Mouse (Mus musculus) monocyte, adult 5-6 weeks (primary cell): Measurements from ENCODE around the gene Antxr1. TPM values are rescaled to one million over a fixed set of nuclear protein-coding genes. Genes with fewer than 3 reads are reported as not detected.

ENCODE experiments used
- ATAC-seq: fragments of 153-309, 156-312 bp; replicated peaks from 2 replicates; pipeline ENCODE4 v1.8.0; 2017; ENCODE audit warnings: mild to moderate bottlenecking; ENCODE audit not compliant: low TSS enrichment, insufficient number of reproducible peaks, severe bottlenecking, poor library complexity, low FRiP score
- total RNA-seq: library from RNA; stranded (forward); fragments of 200-1000, 200-491, 200-594 nt; gene quantifications from 3 replicates; pipeline ENCODE4 v1.2.3, GENCODE M21; 2017

Gene Antxr1
- total RNA-seq = 0.43 TPM in 1 of 3 replicates, not detected in the others

DNA sequence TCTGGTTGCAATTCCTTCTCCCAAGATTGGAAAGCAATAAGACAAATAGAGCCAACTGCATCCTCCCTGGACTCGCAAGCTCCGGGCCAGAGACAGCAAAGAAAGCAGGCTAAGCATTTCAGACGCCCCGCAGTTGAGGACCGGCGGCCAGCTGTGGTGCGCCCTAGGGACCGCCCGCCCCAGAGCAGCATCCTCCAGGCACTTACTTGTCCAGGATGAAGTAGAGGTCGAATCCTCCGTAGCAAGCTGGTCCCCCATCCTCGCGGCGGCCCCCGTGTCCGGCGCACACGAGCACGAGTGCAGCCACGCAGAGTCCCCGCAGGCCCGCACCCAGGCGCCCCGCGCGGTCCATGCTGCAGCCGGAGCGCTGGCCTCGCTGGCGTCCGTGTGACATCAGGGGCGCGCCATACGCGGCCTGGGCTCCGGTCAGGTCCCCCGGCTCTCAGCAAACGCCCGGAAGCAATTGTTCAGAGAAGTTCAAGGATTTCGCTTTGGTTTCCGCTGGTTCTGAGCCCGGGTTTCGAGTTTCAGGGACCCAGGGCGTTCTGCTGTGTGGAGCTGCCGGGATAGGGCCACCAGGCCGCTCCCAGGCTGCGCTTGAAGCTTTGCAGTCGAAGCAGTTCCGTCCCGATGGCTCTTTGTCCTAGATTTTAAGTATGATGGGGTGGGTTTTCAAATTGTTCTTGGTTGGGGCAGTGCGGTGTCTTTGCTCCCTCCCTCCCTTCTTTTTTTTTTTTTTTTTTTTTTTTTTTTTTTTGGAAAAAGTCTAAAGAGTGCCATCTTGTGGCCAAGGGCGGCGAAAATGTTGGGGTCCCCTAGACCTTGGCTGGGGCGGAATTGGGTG lies at the start of gene Antxr1:
Gene Antxr1 (minus strand): TSS at position 731 of the 844 bp plus-strand sequence.
- ATAC-seq = no peak

DNA sequence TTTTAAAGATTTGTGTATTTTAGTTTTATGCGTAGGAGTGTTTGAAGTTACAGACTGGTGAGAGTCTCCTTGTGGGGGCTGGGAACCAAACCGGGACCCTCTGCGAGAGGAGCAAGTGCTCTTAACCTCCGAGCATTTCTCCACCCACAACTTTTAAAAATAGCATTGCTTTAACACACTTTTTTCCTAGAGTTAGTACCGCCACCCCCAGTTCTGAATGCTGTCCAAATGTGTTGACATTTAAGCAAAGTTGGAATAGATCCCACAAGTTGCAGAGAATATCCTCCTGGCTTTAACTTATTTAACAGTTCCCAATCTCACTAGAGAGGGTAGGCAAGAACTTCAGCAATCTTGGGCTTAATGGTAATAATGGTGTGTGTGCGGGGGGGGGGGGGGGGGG lies 49.1 kb upstream of the Antxr1 start:
- ATAC-seq = no peak

DNA sequence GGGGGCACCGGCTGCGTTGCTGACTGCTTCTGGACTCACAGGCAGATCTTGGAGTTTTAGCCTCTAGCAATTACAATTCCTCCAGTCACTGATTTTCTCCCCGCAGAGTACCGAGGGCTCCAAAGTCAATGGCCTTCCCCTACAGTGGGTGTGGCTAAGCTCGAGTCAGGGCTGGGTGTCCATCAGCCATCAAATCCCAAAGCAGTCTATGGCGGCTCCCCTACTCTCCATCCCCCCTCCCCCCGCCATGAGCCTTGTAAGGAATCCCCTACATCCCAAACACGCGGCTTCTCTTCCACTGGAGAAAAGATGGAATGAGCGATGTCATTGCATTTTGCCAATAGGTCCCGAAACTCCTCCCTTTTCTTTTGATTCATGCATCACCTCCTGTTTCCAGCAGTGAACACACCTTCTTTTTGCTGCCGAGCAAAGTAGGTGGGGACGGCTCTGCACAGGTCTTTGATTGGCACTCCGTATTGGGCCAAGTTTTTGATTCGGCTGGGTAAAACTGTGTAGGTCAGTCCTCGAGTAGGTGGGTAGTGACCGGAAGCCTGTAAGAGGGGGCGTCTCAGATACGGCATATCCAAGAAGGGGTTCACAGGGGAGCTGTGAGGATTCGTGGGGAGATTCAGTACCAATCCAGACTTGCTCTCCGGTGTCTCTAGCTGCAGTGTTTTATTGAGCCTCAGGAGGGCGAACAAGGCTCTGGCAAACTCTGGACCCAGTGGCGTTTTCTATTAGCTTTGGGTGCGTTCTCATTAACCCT lies 48.5 kb upstream of the Antxr1 start:
- ATAC-seq = no peak

DNA sequence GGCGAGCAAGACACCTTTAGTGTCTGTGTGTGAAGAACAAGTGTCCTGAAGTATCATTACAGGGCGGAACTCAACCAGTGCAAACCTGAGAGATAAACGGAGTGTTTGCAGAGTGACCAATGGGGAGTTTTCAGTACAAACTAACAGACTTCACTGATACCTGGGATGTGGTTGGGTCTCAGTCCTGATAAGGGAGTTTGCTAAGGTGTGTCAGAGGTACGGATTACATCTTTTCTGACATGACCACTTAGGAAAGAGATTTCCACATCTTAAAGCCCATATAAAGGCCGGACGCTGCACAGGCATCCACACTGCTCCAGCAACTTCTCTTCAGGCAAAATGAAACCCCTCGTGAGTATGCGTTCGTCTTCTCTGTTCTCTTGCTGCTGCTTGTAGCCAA lies 37.4 kb upstream of the Antxr1 start, which contains the start of gene Gkn2:
Gene Gkn2 (plus strand): TSS at position 301 of the 400 bp plus-strand sequence.
- ATAC-seq = no peak

DNA sequence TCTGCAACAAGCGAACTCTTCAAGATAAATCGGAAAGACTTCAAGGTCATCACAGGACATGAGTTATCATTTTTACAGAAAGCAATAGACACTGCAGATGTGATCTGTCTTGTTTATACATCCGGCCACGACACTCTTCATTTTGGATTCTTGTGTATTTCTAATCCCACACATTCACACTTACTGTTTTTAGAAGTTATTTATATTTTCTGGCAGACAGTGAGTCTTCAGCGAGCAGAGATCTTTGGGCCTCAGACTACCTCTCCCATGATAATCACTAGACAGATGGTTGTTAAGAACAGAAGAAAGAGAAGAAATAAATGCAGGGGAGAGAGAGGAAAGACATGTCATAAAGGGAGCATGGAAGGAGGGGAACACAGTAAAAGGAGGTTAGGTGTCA lies 33.6 kb upstream of the Antxr1 start:
- no peak for ATAC-seq

DNA sequence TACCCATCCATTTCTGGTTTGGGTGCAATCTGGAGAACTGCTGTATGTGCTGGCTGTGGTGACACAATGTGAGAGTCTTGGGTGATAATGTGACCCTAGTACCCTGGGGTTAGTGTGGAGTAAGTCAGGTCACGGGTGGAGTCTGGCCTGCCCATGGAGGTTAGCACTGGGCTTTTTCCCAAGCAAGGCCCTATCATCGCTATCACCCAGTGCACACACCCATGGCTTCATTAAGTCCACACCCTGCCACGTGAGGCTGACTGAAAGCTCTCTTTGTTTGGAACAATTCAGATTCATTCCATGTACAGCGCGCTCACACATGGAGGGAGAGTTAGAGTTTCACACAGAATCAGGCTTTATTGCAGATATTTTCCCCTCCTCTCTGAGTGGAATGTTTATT lies 18.8 kb upstream of the Antxr1 start:
- no peak for ATAC-seq

DNA sequence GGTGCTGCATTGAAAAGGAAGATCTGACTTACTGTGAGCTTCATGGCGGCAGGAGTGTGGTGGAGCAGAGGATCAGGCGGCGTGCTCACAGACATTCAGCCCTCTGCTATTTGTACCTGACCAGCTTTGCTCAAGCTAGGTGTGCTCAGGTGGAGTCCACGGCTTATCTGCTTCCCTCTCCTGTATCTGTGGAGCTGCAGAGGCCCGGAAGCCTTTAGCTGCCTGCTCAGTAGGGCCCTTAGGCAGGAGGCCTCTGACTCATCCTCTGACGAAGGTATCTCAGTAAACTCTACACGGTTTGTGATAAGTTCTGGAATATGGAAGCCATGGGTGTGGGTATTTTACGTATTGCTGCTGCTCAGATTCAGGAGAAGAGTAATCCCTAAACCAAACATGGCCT lies 15.2 kb upstream of the Antxr1 start, which contains the start of gene Gkn1:
Gene Gkn1 (minus strand): TSS at position 114 of the 400 bp plus-strand sequence.
- no peak for ATAC-seq

DNA sequence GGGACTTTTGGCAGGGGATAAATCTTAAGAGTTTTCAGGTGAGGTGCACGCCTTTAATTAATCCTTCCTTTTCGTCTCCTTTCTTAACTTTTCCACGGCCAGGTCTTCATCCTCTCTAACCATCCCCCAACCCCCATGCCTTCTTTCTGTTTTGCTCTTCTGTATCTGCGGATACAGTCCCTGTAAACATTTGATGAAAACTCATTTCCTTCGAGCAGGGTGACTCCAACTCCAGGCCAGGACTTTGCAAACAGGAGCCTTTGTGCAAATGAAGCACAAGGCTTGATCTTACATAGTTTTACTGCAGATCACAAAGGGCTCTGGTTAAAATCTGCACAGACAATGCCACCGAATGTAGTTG lies 294 bp upstream of the Antxr1 start:
- ATAC-seq = no peak

DNA sequence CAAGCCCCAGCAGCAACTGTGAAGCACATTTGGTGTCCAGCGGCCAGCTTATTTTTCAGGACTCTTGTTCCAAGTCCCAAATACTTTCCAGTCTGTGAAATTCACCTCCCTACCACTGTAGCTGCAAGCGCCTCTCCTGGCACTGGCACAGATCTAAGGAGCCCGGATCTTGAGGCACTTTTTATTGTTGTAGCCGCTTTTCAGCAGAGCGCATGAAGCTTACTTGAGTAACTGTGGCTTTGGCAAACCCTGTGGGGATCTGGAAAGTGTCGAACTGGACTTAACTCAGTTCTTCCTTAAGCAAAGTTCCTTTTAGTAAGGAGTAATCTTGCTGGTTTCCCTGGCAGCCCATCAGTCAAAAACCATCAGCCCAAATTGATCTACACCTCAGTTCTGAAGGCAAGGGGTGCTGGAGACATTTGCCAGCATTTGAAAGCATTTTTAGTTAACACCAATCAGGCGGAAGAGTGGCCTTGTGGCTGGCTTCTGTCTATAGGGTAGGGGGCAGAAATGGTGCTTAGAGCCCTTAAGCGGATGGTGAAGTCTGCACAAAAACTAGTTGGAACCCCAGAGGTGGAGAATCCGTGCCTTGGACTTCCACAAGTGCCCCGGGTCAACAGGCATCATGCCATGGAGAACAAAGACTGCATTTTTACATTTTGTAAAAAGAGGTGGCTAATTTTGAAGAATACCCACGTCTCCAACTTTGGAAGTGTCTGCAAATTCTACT lies 1.1 kb downstream of the Antxr1 start:
- no peak for ATAC-seq

DNA sequence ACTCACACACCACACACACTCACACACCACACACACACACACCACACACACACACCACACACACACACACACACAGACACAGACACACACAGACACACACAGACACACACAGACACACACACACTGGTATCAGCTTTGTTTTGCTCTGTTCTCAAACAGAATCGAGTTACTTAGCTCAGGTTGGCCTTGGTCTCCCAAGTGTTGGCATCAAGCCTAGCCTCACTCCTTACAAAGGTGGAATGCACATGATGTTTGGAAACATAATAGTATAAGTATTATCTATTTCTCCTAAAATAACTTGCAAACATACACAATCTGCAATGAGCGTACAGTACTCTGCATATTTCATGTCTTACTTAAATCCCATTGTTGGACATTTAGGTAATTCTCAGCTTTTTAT lies 3.2 kb downstream of the Antxr1 start:
- ATAC-seq = no peak

DNA sequence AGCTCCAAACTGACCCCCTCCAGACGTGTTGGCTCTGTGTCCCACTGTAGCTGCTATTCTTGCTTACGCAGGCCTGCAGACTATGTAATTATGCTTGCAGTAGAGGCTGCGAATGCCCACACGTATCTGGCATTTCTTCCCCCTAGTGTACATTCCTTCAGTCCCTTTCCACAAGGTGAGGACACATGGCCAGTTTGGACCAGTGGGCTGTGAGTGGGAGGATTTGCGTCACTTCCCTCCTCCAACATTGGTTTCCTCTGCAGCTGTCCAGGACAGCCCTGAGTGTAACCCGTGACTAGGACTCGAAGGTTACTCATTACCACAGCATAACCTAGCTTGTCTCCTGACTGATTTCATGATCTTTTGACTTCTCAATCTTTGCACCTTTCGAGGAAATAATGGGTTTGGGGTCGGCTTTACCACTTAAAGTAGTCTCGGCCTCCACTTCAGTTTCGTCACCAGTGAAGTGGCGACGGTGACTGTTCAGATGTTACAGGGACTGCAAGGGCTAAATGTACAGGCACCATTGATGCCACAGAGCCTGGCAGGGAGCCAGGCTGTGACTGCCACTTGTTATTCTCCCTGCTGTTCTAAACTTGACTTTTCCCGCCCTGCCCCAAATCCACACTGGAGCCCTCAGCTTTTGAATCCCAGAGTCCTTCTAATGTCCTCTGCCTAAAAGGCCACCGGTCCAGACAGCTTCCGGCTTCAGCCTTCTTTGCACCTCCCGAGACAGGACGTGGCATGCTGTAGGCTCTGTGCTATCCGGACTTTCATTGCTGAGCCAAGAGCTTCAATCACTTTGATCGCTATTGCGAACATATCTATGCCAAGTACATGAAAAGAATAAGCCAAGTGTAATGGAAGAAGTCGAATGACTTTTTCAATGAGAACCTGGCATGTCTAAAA lies 7.1 kb downstream of the Antxr1 start:
- no peak for ATAC-seq

DNA sequence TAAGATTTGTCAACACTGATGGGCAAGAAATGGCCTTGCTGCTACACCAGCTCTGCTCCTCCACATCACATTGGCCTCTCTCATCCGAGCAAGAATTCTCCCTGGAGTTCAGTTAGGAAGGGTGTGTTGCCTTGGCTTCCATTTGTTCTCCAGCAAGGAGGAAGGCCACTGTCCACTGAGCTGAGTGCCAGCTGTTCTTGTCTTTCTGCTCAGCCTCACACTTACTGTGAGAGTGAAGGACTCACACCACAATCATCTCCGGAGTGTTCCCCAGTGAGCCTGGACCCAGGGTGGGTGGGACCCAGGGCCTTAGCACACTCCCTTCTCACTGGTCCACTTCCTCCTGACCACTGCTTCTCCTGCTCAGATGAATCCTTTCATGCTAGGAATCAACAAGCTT lies 8.7 kb downstream of the Antxr1 start:
- ATAC-seq = no peak

DNA sequence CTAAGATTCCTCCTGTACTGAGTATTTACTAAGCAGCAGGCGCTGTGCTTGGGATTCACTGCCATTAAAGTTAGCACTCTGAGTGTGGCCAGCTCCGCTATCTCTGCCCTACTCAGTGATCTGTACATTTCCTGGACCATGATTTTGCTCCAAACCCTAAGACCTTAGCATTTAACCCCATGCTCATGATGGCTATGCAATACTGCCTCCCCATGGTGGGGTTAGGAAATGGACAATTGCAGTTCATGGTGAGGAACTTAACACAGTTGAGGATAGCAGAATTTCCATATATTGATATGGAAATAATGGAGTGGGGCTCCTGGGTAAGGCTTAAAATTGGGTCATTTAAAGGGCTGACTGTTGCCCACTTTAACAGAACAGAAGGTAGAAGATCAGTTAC lies 12.2 kb downstream of the Antxr1 start:
- no peak for ATAC-seq

DNA sequence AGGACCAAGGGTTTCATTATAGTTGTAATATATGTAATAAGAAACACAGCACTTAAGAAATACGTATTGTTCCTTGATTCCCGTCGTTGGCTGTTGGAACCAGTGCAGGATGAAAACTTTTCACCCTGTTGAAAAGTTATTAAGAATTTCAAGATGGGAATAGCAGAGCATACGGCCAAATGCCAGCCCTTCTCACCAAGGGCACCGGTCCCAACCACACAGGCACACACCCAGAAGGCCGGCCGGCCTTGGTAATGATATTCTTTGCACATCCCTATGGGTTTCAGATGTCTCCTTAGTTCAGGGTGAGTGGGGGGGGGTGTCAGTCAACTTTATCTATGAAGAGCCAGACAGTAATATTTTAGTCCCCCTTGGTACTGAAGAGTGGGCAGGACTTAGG lies 17.0 kb downstream of the Antxr1 start:
- ATAC-seq = no peak

DNA sequence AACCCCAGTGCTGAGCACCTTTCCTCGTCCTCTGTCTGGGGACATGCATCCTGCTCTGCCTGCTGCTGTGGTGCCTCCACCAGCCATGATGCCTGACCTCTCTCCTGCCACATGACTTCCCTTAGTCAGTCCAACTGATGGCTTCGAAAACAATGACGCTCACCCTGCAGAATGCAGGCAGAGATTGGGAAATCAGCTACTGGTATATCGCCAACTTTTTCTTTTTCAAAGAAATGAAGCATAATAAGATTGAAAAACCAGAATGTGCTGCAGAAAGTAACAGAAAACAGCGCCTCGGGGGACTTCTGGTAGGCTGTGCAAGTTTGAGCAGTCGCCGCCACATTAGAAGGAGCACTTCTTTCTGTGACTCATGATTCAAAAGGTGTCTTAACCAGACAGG lies 18.7 kb downstream of the Antxr1 start:
- no peak for ATAC-seq

DNA sequence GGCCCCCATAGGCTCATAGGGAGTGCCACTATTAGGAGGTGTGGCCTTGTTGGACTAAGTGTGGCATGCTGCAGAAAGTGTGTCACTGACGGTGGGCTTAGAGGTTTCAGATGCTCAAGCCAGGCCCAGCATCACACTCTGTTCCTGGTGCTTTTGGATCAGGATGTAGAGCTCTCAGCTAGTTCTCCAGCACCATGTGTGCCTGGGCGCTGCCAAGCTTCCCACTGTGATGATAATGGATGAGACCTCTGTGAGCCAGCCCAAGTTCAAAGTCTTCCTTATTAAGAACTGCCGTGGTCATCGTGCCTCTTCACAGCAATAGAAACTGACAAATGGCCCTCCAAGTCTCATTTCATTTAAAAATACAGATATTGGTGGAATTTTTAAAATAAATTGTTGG lies 22.9 kb downstream of the Antxr1 start:
- ATAC-seq = no peak

DNA sequence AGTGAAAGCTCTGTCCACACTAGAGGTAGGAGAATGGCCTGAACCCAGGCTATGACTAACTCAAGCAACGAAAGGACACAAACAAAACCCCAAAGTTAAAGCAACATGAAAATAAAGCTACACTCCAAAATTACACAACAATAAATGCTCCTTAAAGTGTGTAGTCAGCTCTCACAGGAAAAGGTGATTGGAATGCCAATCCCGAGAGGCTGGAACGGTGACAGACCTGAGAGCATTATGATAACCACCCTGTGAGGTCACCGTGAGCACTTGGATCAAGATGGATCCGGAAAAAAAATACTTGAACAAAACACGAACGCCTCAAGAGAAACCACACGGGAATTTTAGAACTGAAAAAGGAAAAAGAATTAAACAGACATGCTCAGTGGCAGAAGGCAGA lies 31.1 kb downstream of the Antxr1 start:
- ATAC-seq = no peak

DNA sequence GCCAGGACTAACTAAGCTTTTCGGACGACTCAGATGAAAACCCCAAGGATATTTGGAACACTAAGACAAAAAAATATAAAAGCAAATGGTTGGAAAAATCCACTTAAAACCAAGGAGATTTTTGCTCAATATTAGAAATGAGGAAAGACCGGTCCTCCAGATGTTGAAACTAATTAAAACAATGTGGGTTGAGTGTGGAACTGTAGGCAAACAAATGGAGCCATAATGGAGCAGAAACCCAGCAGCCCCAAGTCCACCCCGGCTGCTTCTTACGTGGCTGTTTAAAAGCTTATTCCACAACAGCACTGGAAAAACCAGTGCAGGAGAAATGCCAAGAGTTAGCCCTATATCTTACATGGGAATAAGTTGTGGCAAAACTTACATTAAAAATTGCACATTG lies 32.9 kb downstream of the Antxr1 start:
- no peak for ATAC-seq
